Mouse (Mus musculus) brown adipose tissue, adult 24 weeks (tissue): ENCODE measurements around the gene Enthd1. TPM values are rescaled to one million over a fixed set of nuclear protein-coding genes. Genes with fewer than 3 reads are reported as not detected.
"Not testable (repeated sequence)": the region's sequence is repeated elsewhere in the genome, so short reads cannot be mapped to it uniquely, and the experiment has no call there.

ENCODE experiments used
- H3K27ac ChIP-seq: fragments of 200-500 bp; replicated peaks from 2 replicates; pipeline ENCODE4 v1.5.1; 2012; ENCODE audit warnings: low read depth, mild to moderate bottlenecking, low read length
- H3K4me1 ChIP-seq: fragments of 200-500 bp; 2 replicates; pipeline ENCODE4 v1.6.1; 2012; ENCODE audit warnings: low read length, mixed read lengths; ENCODE audit not compliant: control insufficient read depth, insufficient read depth, insufficient read length
- H3K4me3 ChIP-seq: fragments of 200-500 bp; 2 replicates; pipeline ENCODE4 v1.5.1; 2012; ENCODE audit warnings: low read depth, mild to moderate bottlenecking, low read length, moderate library complexity; ENCODE audit not compliant: insufficient read depth
- polyA plus RNA-seq: library from polyadenylated mRNA; stranded (reverse); fragments of >200 nt; gene quantifications from 2 replicates; pipeline ENCODE4 v1.2.4, GENCODE M21; 2012; ENCODE audit not compliant: missing spikeins, insufficient read depth, insufficient read length

Gene Enthd1
- polyA plus RNA-seq, 1 experiment = not detected

- Histone ChIP-seq H3K27ac (no peak overlapping the region), H3K4me3 (no peak overlapping the region), H3K4me1 (no peaks in the 10 kb centered on the region)
These were observed 32.5 kb downstream of the Enthd1 start for GRCm38 (mm10) chr15:80532281-80533072.

GRCm38 (mm10) chr15:80531026-80531425 lies 33.9 kb downstream of the Enthd1 start:
- Histone ChIP-seq H3K4me3 (no peak overlapping the region), H3K4me1 (no peaks in the 10 kb centered on the region), H3K27ac (no peak overlapping the region)

GRCm38 (mm10) chr15:80529955-80530869 lies 34.7 kb downstream of the Enthd1 start:
- H3K4me1 ChIP-seq = no peaks in the 10 kb centered on the region
- H3K27ac ChIP-seq = no peak overlapping the region

GRCm38 (mm10) chr15:80521661-80522388 lies 43.1 kb downstream of the Enthd1 start:
- no peak overlapping the region for H3K4me3 ChIP-seq
- no peak overlapping the region for H3K27ac ChIP-seq
- H3K4me1 ChIP-seq = peaks cover 2% of the 10 kb centered on the region; the same call in 1 of the 2 replicates

More at GRCm38 (mm10) chr15:80529955-80530869, 34.7 kb downstream of the Enthd1 start:
- no peak overlapping the region for H3K4me3 ChIP-seq

- Histone ChIP-seq H3K4me1 (peaks cover 2% of the 10 kb centered on the region; the same call in 1 of the 2 replicates), H3K27ac (no peak overlapping the region), H3K4me3 (no peak overlapping the region)
These were observed 45.0 kb downstream of the Enthd1 start for GRCm38 (mm10) chr15:80519931-80520330.

DNA sequence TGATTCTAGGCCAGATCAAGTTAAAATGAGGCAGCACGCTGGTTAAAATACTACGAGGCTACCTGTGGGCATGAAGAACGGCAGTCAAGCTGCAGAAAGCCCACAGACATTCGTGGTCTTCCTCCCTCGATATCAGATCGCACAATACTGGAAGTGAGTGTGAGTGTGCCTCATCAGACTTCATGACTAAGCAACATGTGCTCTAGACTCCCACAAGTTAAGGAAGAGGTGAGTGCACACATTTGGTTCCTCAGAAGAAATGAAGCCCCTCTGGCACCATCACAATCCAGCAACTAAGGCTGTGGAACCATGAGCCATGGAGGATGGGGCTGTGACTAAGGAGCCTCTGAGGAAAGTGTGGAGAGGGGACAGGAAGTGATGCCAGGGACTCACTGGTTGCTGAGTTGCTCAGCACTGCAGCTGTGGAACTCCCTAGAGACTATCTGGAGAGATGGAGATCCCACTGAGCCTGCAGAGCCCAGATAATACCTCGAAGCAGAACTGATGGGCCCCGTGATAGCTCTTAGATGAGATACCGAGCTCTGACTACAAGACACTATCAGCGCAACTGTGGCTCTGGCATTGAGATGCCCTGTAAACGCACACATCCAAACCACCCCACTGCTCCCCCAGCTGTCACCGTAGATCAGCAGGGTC lies 46.3 kb downstream of the Enthd1 start:
- Histone ChIP-seq H3K4me3 (no peak overlapping the region), H3K4me1 (peaks cover 2% of the 10 kb centered on the region; the same call in 1 of the 2 replicates), H3K27ac (no peak overlapping the region)

GRCm38 (mm10) chr15:80517996-80518395 lies 47.0 kb downstream of the Enthd1 start:
- peaks cover 2% of the 10 kb centered on the region; the same call in 1 of the 2 replicates for H3K4me1 ChIP-seq
- no peak overlapping the region for H3K27ac ChIP-seq
- no peak overlapping the region for H3K4me3 ChIP-seq

- no peak overlapping the region for H3K4me3 ChIP-seq
- H3K4me1 ChIP-seq = peaks cover 2% of the 10 kb centered on the region; the same call in 1 of the 2 replicates
- H3K27ac ChIP-seq = no peak overlapping the region
These were observed 48.4 kb downstream of the Enthd1 start for GRCm38 (mm10) chr15:80516525-80516924.

DNA sequence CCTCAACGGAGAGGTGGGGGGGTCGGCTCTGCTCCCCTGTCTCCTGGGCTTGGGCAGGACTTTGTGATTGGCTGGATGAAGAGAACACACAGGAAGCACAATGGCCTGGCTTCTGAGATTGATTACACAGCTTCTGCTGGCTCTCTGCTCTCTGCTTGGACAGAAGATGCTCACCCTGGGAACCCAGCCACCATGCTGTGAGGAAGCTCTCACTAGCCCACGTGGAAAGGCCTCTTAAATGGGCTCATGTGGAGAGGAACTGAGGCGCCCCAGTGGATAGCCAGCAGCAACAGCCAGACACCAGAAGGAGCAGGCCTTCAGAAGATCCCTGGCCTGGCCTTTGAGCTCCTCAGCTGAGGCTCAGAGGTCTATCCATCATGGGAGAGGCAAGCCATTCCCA lies 59.9 kb downstream of the Enthd1 start:
- H3K27ac ChIP-seq = no peak overlapping the region
- no peaks in the 10 kb centered on the region for H3K4me1 ChIP-seq
- H3K4me3 ChIP-seq = no peak overlapping the region

DNA sequence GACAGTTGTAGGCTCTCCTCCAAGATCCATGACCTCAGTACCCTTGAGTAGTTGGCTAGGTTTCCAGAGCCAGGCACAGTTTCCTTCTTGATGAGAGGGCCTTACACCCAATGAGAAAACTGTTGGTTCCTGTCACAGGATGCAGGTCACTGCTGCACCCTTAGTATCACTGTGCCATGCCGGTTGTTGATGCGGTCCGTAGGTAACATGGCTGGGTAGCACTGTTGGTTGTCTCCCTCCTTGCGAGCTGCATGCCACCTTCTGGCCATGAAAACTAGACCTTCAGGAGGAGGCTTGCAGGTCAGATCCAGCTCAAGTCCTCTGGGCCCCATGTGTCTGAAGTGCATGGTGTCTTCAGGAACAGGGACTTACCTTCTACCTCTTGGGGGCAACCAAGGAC lies 61.8 kb downstream of the Enthd1 start:
- H3K4me3 ChIP-seq, H3K27ac ChIP-seq, H3K4me1 ChIP-seq: not testable (repeated sequence)

- Histone ChIP-seq H3K4me3 (no peak overlapping the region), H3K27ac (no peak overlapping the region), H3K4me1 (no peaks in the 10 kb centered on the region)
These were observed 62.2 kb downstream of the Enthd1 start for GRCm38 (mm10) chr15:80502741-80503140.

- H3K4me1 ChIP-seq = no peaks in the 10 kb centered on the region
- H3K27ac ChIP-seq = no peak overlapping the region
- H3K4me3 ChIP-seq = no peak overlapping the region
These were observed 63.6 kb downstream of the Enthd1 start for GRCm38 (mm10) chr15:80501106-80502096.

DNA sequence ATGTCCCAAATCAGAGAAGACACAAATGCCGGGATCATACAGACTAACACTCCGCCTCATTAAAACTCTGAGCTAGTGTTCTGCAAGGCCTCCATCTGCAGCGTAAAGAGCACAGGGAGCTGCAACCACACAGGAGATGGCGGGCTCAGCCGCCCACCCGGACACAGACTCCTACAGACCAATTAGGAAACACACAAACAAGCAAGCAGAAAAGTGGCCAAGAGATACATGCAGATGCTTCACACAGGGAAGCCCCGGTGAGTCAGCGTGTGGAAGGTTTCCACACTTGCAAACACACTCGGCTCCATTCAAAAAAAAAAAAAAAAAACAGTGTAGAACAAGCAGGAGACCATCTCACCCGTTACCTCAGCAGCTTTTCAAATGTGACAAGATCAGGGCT lies 64.5 kb downstream of the Enthd1 start:
- no peak overlapping the region for H3K4me3 ChIP-seq
- no peak overlapping the region for H3K27ac ChIP-seq

More for the DNA sequence above, 64.5 kb downstream of the Enthd1 start:
- no peaks in the 10 kb centered on the region for H3K4me1 ChIP-seq
